Mouse (Mus musculus) heart, adult 8-10 months (tissue): Measurements from ENCODE around the gene Gm10024. TPM values are rescaled to one million over a fixed set of nuclear protein-coding genes. Genes with fewer than 3 reads are reported as not detected.
"Not testable (repeated sequence)": the region's sequence is repeated elsewhere in the genome, so short reads cannot be mapped to it uniquely, and the experiment has no call there.

Source experiments
- DNase-seq: peaks from one replicate; pipeline ENCODE4 v3.0.0; 2022; ENCODE audit warnings: low spot score
- total RNA-seq, 4 experiments: library from RNA; stranded (reverse); gene quantifications; 2 replicates each; pipeline ENCODE4 v1.2.4; 2022

Gene Gm10024
- not detected for total RNA-seq

DNA sequence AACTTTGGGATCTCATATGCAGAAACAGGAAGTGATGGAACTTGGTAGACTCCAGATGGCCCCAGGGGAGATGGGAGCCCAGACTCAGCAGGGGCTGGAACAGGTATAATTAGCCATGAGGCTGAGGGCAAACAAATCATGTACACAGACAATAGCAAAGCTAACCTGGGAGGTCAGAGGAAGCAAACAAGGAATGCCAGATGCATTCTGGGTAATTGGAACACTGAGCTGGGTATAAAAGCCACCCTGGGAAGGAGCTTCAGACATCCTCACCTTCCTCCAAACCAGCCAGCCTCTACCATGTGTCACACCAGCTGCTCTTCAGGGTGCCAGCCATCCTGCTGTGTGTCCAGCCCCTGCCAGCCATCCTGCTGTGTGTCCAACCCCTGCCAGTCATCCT, at the start of gene Gm10024:
TSS of gene Gm10024 (plus strand) at position 301 of the 400 bp plus-strand sequence.
- not testable (repeated sequence) for DNase-seq

DNA sequence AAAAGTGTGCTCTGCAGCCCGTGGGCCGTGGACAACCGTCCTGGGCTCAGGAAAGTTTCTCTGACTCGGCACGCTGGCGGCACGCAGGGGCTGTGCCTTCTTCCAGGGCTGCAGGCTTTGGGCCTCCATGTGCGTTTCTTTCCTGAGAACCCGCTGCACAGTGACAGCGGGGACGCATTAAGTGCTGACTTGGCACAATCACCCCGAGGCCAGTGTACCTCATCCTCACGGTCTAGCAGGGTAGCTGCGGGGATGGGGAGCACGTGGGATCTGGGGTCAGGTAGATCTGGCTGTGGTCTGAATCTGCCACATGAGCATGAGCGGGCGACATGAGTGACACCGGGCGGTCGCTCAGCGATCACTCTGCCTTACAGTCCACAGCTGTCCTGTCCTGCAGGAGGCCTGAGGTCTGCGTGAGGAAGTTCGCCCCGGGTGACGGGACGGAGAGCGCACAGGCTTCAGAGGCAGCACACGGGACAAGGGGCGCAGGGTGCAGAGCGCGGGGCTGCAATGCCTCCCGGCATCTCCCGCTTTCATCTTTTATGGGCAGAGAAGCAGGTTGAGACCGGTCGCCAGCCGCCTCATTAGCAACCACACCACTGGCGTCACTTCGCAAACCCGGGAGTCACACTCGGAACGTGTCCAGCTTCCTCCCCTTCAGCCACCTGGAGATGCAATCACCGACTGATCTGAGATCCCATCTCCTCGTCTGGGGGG, 47.1 kb upstream of the Gm10024 start:
- no peak for DNase-seq

DNA sequence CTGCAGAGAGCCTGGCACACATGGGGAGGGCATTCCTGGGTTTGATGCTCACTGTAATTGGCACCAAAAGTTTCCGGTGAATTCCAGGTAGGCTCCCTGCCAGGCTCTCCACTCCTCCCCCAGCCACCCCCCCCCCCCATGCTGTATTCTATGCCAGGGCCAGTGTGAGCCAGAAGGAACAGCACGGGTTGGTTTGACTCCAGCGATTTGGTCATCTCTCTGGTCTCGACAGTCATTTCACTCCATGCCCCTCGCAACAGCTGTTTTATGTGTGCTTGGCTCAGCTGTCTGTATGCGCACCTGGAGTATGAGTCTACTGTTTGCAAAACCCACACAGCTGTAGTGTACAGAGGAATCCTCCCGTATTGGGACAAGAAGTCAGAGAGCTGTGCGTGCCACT, 44.9 kb upstream of the Gm10024 start:
- no peak for DNase-seq

DNA sequence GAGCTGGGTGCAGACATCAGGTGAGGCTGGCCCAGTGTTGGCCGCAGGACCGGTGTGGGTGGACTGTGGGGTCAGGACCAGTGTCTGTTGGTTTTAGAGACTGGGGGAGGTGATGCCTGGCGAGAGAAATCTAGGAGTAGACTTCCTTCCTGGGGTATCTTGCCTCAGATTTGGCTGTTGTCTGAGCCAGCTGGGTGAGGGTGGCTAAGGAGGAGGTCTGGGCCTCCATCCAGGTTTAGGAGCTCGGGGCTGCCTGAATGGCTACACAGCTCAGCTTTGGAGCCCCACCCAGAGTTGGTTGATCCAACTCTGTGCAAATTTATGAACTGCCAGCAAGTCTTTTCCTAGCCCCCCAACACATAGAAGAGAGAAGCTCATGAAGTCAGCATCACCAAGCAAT, 43.9 kb upstream of the Gm10024 start:
- no peak for DNase-seq

DNA sequence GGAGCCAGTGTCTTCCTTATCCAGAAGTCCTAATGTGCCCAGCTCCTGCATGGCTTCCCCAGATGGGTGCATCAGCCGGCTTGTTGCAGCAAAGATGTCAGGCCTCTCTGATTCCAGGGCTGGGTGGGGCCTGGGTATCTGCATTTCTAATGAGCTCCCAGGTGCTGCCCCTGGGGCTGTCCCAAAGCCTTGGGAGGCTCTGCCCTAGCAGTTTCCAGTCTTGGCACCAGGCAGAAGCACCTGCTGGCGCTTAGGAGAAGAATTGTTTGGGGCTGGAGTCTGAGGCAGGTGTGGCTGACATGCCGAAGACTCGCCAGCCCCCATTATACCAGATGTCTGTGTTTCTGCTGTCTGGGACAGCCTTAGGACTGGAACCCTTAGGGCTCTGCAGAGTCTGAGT, 40.5 kb upstream of the Gm10024 start:
- no peak for DNase-seq

DNA sequence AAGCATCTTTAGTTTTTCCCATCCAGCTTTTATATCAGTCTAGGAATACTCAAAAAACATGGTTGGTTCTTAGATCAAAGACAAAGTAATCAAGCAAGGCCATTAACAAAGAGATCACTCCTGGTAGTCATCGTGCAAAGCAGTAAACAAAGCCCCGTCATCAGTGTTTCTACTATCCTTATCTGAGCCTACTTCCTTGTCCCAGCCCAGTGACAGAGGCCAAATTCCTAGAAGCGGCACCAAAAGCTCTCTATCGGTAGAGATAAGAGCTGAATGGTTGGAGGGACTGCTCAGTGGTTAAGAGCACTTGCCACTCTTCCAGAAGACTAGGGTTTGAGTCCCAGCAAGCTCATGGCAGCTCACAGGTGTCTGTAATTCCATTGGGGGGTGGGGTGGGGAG, 39.7 kb upstream of the Gm10024 start:
- no peak for DNase-seq

DNA sequence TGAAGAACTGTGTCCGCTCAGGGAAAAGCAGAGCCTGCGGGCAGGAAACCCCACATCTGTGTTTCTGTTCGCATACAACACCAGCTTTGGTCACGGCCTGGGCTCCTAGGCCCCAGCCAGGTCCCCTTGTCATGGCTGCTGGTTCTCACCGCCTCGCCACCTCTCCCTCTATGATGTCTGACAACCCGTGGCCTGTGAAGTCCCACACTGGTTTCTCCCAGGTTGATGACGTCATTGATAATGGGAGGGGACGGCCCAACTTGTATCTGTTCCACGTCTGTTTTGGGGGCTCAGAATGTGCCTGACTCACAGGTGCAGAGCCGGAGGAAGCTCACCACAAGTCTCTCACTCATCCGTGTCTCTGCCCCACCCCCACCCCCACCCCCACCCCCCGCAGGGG, 37.5 kb upstream of the Gm10024 start:
- DNase-seq, result no peak

DNA sequence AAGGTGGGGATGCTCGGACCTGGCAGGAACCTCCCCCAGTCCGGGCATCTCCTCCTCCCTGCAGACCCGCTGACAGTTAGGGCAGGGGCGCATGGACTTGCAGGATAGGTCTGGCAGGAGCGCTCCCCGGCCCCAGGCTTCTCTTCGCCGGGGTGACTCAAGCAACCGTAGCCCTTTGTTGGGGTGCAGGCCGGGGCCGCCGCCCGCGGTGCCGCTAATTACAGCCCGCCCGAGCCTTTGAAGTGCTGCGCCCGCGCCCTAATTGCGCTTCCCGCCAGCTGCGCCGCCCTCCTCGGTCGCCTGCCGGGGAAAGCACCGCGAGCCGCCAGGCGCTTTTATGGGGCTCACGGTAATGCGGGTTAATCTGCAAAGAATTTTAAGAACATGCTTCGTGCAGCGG, 33.7 kb upstream of the Gm10024 start:
- no peak for DNase-seq

DNA sequence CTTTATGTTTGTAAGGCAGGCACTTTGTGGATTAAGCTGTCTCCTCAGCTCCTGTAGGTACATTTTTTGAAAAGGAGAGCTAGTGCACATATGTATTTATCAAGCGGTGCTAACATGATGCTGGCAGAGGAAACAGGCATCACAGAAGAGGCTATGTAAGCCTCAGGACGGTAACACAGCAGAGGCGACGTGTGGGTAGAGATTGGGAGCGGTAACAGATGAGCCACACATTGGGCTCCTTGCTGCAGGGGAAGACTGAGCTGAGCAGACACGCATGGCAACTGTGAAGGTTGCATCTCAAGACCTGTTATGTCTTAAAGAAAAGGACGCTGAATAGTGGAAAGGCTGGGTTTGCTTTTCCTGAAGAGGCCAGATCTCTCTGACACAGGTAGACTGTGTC, 28.3 kb upstream of the Gm10024 start:
- DNase-seq, result no peak

DNA sequence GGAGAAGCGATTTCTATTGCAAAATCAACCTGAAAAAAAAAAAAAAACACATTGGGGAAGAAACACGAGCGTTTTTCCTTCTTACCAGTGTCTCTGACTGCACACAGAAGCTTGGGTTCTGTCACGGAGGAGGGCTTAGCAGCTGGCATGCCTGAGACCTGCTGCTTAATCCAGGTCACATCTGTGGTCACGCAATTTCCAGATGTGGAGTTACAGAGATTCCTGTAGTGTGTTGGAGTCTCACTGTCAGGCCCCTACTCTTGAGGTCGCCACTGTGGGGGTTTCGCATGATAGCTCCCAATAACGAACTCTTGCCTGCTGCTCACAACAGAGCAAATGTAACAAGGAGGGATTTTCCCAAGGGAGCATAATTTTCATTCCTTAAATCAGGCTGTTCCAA, 27.1 kb upstream of the Gm10024 start:
- no peak for DNase-seq

DNA sequence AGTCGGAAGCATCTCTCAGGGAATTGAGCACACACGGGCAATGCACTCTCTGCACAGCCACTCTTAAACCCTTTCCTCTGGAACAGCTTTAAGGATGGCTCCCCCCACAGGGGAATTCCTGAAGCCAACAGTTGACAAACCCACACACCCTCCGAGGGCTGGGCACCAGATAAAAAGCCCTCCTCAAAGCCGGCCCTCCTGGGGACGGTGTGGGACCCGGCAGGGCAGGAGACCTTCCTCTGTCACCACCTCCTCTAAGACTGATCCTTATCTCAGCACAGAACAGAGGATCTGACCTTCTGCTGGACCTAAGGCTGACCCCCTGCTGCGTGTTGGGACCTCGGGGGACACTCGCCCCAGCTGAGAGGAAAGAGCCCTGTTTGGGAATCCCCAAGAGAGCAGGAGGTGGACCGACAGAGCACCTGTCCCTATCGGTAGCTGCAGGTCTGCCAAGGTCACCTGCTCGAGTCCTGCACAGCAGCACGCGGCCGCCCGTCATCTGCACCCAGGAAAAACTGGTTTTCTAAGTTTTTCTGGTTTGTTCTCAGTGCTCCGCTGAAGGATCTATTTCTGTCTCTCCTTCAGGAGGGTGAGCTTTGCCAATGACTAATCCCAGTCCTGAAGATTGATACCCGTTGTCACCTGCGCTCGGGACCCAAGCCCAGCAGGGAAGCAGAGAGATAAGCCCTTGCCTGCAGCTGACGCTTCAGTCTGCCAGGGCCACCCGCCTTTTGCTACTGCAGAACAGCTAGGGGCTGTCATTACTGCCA, 25.2 kb upstream of the Gm10024 start, which contains the start of gene Tspear:
TSS of gene Tspear (plus strand) at position 675 of the 770 bp plus-strand sequence.
- peak; percentile 15 for DNase-seq

DNA sequence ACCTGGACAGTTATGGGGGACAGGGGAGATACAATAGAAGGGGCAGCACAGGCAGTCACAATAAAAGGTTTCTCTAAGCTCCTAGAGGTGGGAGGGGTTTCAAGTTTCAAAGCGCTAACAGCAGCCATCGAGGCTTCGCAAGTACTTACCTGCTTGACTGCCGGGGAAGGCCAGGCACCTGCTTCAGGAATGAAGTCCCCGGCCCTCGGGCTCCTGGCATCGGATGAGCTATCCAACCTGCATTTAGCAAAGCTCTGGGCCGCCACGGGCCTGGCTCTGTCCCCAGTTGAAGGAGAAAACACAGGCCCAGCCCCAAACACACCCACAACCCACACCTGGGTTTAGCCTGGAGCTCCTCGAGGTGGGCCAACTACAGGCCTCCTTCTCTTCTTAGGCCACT, 24.2 kb upstream of the Gm10024 start:
- DNase-seq, result no peak

DNA sequence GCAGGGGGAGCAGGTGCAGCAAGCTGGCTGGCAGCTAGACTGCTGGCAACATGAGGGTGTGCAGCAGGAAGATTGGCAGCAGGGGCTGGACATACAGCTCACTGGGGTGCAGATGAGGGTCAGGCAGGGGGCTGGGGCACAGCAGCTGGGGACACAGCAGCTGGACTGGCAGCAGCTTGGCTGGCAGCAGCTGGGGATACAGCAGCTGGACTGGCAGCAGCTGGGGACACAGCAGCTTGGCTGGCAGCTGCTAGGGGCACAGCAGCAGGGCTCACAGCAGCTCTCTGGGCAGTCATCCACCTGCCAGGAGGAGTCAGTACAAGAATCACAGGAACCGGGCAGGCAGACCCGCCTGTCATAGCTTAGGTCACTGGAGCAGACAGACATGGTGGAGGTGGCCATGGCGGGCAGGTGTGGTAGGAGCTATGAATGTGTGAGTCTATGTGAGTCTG, 20.9 kb upstream of the Gm10024 start, which contains the start of gene Gm19402:
TSS of gene Gm19402 (minus strand) at position 402 of the 452 bp plus-strand sequence.
- not testable (repeated sequence) for DNase-seq

DNA sequence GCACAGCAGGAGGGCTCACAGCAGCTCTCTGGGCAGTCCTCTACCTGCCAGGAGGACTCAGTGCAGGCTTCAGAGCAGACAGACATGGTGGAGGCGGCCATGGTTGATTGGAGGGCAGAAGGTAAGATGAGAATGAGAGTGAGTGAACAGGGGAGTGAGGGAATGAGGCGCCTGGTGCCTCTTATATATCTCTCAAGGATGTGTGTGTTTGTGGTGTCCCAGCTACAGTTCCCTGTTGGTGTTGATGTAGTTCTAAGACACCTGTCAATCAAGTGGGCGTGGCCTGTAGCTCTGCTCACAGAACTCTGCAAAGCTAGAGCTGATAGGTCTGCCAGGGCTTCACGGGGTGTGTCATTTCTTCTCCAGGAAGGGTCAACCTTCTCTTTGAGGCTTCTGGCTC, 14.1 kb upstream of the Gm10024 start, which contains the start of gene Gm9508:
TSS of gene Gm9508 (minus strand) at position 101 of the 400 bp plus-strand sequence.
- no peak for DNase-seq

DNA sequence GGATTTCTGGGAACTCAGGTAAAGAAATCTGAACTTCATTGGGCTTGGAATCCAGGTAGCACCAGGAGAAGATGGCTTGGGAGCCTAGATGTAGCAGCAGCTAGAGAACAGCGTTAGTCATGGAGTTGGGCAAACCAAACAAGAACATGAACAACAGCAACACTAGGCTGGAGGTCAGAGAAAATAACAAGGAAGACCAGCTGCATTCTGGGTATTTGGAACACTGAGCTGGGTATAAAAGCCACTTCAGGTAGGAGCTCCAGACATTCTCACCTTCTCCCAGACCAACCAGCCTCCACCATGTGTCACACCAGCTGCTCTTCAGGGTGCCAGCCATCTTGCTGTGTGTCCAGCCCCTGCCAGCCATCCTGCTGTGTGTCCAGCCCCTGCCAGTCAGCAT, 4.9 kb upstream of the Gm10024 start, which contains the start of gene Gm10272:
TSS of gene Gm10272 (plus strand) at position 301 of the 400 bp plus-strand sequence.
- no peak for DNase-seq

DNA sequence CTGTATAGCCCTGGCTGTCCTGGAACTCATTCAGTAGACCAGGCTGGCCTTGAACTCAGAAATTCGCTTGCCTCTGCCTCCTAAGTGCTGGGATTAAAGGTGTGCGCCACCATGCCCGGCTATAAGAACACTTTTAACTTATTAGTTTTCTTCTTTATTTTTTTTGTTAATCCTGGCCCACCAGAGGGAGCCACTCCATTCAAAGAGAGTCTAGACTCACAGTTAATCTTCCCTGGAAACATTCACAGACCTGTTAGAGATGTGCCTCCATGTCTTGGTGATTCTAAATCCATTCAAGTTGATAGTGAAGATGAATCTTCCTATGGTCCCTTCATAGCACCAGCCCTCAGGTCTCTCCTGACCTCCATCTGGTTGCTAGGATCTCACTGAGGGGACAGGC, 1.4 kb upstream of the Gm10024 start:
- no peak for DNase-seq

DNA sequence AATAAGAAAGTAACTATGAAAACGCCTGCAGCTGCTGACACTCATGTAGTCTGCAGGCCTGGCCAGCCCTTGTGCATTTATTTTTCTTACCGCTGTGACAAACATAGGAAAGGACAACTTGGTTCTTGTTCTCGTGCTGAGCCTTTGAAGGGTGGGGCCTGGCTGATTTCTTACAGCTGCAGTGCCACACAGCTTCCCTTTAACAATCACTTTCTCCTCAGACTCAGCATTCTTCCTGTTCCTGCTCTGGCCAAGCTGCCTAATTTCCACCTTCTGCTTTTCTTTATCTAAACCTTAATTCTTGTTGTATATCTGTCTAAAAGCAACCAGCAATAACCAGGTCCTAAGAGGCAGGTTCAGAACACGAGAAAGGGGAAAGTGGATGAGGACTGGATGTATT, 2.5 kb downstream of the Gm10024 start:
- DNase-seq, result no peak

DNA sequence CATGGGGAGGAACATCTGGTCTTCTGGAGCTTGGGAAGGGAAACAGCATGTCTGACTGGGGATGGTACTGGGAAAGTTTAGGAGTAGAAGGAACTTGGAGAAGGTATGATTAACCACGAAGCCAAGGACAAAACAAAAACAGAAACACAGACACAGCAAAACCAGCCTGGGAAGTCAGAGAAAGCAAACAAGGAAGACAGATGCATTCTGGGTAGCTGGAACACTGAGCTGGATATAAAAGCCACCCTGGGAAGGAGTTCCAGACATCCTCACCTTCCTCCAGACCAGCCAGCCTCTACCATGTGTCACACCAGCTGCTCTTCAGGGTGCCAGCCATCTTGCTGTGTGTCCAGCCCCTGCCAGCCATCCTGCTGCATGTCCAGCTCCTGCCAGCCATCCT, 4.2 kb downstream of the Gm10024 start, which contains the start of gene Gm10142:
TSS of gene Gm10142 (plus strand) at position 301 of the 400 bp plus-strand sequence.
- DNase-seq, result no peak

DNA sequence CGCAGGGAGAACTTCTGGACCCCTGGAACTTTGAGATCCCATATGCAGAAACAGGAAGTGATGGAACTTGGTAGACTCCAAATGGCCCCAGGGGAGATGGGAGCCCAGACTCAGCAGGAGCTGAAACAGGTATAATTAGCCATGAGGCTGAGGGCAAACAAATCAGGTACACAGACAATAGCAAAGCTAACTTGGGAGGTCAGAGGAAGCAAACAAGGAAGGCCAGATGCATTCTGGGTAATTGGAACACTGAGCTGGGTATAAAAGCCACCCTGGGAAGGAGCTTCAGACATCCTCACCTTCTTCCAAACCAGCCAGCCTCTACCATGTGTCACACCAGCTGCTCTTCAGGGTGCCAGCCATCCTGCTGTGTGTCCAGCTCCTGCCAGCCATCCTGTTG, 9.0 kb downstream of the Gm10024 start, which contains the start of gene Krtap12-1:
TSS of gene Krtap12-1 (plus strand) at position 301 of the 400 bp plus-strand sequence.
- DNase-seq, result not testable (repeated sequence)

DNA sequence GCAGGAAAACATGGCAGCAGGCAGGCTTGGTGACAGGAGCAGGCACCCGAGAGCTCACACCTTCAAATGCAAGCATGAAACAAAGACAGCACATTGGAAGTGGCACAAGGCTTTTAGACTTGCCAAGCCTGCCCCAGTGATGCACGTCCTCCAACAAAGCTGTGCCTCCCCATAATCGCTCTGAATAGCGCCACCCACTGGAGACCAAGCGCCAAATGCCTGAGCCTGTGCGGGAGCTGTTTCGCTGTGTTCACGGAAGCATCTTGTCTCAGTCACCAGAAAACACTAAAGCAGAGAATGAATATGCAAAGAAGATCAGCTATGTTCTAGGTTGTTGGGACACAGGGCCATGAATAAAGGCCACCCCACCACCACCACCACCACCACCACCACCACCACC, 13.6 kb downstream of the Gm10024 start:
- DNase-seq, result no peak

DNA sequence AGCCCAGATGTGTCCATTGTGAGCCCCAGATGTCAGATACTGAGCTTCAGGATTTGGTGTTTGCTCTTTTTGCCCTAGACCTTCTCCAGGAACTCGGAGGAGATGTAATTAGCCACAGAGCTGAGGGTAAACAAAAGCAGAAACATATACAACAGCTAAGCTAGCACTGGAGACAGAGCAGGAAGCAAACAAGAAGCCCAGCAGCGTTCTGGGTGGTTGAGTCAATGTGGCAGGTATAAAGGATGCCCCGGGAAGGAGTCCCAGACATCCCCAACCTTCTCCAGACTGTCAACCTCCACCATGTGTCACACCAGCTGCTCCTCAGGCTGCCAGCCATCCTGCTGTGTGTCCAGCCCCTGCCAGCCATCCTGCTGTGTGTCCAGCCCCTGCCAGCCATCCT, 14.9 kb downstream of the Gm10024 start, which contains the start of gene Gm10100:
TSS of gene Gm10100 (plus strand) at position 301 of the 400 bp plus-strand sequence.
- DNase-seq, result no peak

DNA sequence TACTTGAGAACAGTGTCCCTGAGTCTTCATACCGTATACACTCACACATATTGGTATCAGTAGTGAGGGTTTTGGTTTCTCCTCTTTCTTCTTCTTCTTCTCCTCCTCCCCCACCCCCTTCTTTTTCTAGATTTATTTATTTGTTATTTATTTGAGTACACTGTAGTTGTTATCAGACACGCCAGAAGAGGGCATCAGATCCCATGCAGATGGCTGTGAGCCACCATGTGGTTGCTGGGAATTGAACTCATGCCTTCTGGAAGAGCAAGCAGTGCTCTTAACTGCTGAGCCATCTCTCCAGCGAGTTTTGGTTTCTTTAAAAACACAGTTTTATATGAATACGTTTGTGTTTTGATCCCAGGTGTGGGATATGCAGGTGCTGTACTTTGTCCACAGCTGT, 17.0 kb downstream of the Gm10024 start:
- DNase-seq, result no peak
